Mouse (Mus musculus): ENCODE measurements around the gene Tmem50a.
A peak's percentile ranks its signal among the peaks of the same experiment; 100 is the strongest.
"Not testable (repeated sequence)": the region's sequence is repeated elsewhere in the genome, so short reads cannot be mapped to it uniquely, and the experiment has no call there.

Tmem50a gene

GRCm38 (mm10) chr4:134922925-134923244, 8.1 kb upstream of the Tmem50a start:
- DNase-seq, result peak; percentile 71

DNA sequence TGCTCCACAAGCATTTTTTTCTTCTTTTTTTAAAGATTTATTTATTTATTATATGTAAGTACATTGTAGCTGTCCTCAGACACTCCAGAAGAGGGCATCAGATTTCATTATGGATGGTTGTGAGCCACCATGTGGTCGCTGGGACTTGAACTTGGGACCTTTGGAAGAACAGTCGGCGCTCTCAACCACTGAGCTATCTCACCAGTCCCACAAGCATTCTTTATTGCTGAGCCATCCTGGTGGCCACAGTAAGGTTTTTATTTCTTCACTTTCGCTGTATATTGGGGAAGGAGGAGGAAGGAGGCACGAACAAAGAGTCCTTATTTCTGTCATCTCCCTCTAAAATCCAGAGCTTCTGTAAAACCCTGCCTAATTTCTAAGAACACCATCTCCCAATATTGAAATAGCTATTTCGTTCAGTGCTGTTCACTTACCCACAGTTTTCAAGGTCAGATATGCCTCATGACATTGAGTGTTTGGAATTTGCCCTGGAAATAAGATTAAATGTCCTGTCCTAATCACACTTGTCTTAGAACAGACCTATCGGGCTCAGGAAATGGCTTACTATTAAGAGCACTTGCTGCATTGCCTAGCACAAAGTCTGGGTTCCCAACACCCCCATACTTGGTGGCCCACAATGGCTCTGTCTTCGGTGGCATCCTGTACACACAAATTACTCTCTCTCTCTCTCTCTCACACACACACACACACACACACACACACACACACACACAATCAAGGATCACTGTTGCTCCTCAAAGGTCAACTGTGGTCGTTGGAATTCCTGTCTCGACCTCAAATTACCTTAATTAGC, 7.5 kb upstream of the Tmem50a start:
- no peak for DNase-seq

- DNase-seq, result peak; percentile 47
These were observed 6.9 kb upstream of the Tmem50a start for GRCm38 (mm10) chr4:134921703-134922102.

DNA sequence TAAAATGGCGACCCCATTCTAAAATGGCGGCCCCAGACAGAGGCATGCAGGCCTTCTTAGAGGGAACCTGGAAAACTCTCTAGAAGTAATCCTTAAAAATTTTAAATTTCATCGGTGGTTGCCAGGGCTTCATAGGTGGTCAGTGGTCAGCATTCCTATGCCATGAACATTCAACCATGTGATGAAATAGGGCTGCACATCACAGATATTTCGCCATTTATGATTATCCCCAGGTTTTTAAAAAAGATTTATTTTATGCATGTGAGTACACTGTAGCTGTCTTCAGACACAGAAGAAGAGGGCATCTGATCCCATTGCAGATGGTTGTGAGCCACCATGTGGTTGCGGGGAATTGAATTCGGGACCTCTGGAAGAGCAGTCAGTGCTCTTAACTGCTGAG, 5.8 kb upstream of the Tmem50a start:
- DNase-seq, result no peak

DNA sequence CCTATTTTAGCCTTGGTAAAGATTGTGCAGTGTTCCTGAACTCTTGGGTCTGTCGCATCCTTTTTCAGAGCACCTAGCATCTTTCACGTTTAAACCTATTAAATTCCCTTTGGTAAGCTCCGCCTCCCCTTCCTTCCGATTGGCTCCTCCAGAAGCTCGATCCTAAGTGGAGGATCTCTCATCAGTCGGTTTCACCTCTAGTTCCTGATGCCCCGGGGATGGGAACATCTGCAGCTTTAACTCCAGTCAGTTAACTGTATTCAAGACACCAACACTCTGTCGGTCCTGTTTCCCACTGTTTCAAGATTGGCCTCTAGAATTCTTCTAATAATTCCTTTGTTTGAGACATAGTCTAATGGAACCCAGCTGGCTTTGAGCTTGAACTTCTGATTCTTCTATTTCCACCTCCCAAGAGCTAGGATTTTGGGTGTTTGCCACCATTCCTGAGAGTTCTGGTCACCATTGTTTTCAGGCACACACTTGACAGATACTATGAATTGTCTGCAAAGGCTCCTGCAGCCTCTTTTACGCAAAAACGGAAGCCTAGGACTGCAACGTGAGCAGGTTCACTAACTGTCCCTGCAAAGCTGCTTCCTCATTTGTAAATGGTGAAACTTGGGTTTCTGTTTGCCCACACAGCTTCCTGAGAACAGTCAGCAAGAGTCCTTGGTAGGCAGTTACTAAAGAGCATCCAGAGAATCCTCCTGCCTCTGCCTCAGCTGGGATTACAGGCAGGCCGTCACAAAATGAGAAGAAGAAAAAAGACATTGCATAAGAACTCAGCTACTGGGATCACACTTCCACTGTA, 5.1 kb upstream of the Tmem50a start:
- DNase-seq, result no peak

DNA sequence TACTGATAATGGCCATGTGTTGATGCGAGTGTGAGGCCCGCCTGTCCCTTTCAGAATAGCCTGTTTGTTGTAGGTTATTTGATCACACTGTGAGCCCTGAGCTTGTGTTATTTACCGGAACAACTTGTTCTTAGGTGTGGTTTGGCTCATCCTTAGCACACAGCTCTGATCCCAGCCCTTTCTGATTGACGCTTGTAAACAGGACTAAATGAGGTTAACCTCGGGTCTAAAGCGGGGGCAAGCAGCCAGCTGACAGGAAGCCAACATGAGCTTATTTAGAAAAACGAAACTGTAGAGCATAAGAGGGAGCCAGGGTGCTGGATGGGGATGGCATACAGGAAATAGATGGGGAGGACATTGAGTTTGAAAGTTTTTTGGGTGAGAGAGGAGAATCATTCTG, 3.6 kb upstream of the Tmem50a start:
- DNase-seq, result no peak

DNA sequence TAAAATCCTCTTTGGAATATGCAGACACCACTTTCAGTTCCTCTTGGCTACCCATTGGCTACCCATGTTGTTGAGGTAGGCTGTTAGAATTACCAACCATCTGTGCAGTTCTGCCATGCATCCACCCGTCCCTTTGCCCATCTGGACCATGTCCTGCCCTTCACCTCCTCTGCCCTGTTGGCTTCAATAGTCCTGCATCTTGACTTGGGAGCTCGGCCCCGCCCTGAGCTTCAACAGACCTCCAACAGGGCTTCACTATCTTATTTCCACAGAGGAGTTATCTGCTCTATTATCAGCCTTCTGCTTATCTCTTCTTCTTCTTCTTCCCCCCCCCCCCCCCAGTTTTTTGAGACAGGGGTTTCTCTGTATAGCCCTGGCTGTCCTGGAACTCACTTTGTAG, 2.4 kb upstream of the Tmem50a start:
- no peak for DNase-seq

DNA sequence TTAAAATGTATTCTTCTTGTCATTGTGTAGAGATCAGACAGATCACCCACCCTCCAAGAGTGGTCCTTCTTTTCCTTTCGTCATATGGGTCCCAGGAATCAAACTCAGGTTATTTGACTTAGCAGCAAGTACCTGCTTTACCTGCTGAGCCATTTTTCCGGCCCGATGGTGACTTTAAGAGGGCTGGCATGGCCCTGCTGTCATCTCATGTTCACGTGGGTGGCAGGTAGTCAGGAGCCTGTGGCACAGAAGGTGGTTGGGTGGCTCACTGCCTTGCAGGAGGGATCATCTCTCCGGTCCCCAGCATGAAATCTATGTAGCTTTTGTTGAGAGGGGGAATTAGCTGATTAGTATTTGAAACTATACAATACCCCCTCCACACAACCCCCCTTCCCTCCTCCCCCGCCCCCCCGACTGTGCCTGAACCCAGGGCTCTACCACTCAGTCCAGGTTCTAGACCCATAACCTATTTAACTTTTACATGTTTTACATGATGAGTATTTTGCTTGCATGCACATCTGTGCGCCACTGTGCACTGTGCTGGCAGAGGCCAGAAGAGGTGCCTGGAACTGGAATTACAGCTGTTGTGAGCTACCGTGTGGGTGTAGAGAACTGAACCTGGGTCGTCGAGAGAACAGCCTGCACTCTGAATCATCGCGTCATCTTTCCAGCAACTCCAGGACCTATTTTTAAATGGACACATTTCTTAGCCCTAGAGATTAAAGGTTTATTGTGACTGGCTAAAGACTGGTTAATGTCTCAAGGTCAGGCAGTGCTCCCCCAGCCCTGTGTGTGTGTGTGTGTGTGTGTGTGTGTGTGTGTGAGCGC, 613 bp upstream of the Tmem50a start:
- DNase-seq, result no peak

- DNase-seq, result no peak
These were observed 531 bp downstream of the Tmem50a start for GRCm38 (mm10) chr4:134914122-134914863.

- DNase-seq, result peak; percentile 57
These were observed 1.4 kb downstream of the Tmem50a start for GRCm38 (mm10) chr4:134913413-134913812.

- DNase-seq, result not testable (repeated sequence)
These were observed 3.4 kb downstream of the Tmem50a start for GRCm38 (mm10) chr4:134911406-134911805.

GRCm38 (mm10) chr4:134903046-134903445, 11.8 kb downstream of the Tmem50a start:
- no peak for DNase-seq

GRCm38 (mm10) chr4:134901126-134901525, 13.7 kb downstream of the Tmem50a start:
- peak; percentile 54 for DNase-seq

DNA sequence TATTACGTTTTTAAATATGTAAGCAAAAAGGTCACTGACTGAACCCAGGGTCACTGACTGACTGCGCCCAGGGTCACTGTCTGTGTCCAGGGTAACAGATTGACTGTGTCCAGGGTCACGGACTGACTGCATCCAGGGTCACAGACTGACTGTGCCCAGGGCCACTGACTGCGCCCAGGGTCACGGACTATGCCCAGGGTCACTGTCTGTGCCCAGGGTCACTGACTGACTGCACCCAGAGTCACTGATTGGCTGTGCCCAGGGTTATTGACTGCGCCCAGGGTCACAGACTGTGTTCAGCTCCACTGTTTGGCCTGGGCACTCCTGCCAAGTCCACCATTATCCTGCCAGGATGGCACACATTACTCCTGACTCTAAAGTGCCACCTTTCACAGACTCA, 17.6 kb downstream of the Tmem50a start:
- no peak for DNase-seq

DNA sequence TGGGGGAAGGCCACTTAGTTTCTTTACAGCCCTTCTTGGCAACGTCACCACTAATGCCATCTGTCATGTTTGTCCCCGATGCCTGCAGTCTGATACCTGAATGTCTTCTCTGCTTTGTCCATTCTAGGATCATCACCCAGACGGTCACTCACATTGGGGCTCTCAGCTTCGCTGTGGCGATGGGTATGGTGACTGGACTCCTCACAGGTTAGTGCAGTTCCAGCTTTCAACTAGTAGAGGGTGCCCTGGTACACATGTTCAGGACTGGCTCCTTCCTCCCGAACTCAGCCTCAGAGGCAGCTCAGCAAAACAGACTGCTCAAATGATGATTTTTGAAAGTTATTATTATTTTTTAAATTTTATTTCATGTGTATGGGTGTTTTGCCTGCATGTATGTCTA, 22.7 kb downstream of the Tmem50a start:
- peak; percentile 62 for DNase-seq

- DNase-seq, result no peak
These were observed 30.5 kb downstream of the Tmem50a start for GRCm38 (mm10) chr4:134884364-134884763.

DNA sequence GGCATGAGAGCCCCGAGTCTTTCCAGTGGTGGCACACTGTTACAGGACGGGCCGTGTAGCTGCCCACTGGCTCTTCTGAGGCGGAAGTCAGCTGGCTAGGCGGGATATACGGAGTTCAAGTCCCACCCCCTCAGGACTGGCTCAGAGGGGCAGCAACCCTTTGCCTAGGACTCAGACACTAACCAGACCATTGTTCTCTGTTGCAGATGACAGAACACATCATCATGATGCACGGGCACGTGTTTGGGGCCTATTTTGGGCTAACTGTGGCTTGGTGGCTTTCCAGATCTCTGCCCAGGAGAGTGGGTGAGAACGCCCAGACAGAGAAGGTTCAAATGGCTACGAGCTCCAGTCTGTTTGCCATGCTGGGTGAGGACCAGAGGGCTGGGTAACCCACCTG, 31.0 kb downstream of the Tmem50a start:
- DNase-seq, result no peak

GRCm38 (mm10) chr4:134883266-134883665, 31.6 kb downstream of the Tmem50a start:
- DNase-seq, result no peak

DNA sequence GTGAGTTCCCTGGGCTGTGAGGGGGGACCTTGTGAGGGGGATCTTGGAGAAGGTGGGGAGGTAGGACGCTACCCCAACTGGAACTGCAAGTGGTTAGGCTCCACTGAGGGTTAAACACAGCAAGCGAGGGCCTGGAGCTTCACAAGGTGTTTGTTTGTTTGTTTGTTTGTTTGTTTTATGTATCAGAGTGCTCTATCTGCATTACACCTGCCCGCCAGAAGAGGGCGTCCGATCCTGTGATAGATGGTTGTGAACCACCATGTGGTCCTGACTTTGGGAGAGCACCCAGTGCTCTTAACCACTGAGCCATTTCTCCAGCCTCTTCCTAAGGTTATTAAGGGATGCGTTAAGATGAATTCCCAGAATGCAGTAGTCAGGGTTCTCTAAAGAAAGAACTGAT, 34.8 kb downstream of the Tmem50a start:
- DNase-seq, result no peak

DNA sequence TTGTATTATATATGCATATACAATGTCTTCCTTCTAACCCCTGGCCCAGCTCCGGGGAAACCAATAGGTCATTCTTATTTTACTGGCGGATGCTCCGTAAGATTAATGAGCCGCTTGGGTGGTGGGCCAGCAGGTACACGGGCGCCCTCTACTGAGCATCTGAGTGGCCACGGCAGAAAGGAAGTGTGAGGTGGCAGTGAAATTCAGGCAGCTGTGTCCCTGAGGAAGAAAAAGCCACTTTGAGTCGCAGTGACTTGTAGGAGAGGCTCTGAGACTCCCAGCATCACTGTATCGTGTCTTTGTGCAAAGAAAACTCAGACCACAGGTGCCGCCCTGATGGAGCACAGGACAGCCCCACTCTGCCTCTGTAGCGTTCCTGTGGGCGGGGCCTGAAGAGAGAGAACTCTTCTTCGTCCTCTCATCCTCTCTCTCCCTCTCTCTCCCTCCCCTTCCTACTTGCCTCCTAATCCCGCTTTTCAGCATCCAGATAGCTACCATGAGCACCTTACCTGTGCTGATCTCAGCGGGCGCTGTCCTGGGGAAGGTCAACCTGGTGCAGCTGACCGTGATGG, 35.3 kb downstream of the Tmem50a start:
- DNase-seq, result peak; percentile 63

DNA sequence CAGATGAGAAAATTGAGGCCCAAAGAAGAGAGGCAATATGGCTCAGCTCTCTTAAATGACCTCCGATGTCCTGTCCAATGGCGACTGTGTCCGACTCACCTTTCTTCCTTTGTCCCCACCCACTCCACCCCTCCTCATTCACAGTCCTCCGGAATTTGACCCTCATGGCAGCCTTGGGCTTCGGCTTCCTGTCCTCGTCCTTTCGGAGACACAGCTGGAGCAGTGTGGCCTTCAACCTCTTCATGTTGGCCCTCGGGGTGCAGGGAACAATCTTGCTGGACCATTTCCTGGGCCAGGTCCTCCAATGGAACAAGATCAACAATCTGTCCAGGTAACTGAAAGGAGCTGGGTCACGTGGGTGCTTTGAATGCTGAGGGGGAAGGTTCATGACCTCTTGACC, 38.7 kb downstream of the Tmem50a start:
- no peak for DNase-seq

DNA sequence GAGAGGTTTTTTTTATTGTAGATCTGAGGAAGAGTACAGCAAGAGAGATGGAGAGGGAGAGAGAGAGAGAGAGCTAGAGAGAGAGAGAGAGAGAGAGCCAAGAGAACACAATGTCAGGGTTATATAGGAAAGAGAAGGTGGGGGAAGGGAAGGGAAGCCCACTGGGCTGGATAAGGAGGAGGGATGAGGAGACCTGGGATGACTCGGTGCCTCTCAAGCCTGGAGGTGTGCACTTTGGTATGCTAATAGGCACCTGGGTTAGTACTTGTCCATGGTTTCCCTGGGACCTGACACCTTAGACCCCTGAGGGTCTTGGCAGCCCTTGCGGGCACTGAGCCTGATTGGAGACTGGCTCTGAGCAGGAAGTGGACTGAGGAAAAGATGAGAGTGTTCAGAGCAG, 42.9 kb downstream of the Tmem50a start:
- no peak for DNase-seq

Data from cerebellum, adult 11-12 months (tissue).